Mouse (Mus musculus) intestine, embryonic 15.5 days (tissue): ENCODE measurements around the gene Kif19a. TPM values are rescaled to one million over a fixed set of nuclear protein-coding genes. Genes with fewer than 3 reads are reported as not detected.
A peak's percentile ranks its signal among the peaks of the same experiment; 100 is the strongest.

Experiments used
- ATAC-seq: fragments of 200-750 bp; cut with Nextera tagmentation; 2 replicates; pipeline ENCODE4 v1.8.0; 2017; ENCODE audit warnings: moderate TSS enrichment, moderate library complexity
- H3K27ac ChIP-seq: fragments of 300-500 bp; sonication (generic); 2 replicates; pipeline ENCODE4 v1.5.1; 2015; ENCODE audit warnings: mild to moderate bottlenecking, inconsistent platforms
- H3K27me3 ChIP-seq: fragments of 300-500 bp; sonication (generic); replicated peaks from 2 replicates; pipeline ENCODE4 v1.6.1; 2015; ENCODE audit warnings: inconsistent platforms
- H3K36me3 ChIP-seq: fragments of 300-500 bp; sonication (generic); 2 replicates; pipeline ENCODE4 v1.6.1; 2015; ENCODE audit warnings: inconsistent platforms
- H3K4me1 ChIP-seq: fragments of 300-500 bp; sonication (generic); replicated peaks from 2 replicates; pipeline ENCODE4 v1.6.1; 2015; ENCODE audit warnings: inconsistent platforms
- H3K4me2 ChIP-seq: fragments of 300-500 bp; sonication (generic); replicated peaks from 2 replicates; pipeline ENCODE4 v1.6.1; 2015; ENCODE audit warnings: mild to moderate bottlenecking, inconsistent platforms
- H3K4me3 ChIP-seq: fragments of 300-500 bp; sonication (generic); replicated peaks from 2 replicates; pipeline ENCODE4 v1.5.1; 2015; ENCODE audit warnings: inconsistent platforms
- H3K9ac ChIP-seq: fragments of 300-500 bp; sonication (generic); 2 replicates; pipeline ENCODE4 v1.6.1; 2015; ENCODE audit warnings: inconsistent platforms
- H3K9me3 ChIP-seq: fragments of 300-500 bp; sonication (generic); 2 replicates; pipeline ENCODE4 v1.6.1; 2016; ENCODE audit warnings: inconsistent platforms
- WGBS: fragments of 180-500 bp; shearing (Covaris S2); methylation state at CpG from one replicate; pipeline ENCODE4 v1.1.7; 2015; 5-methylcytosine and 5-hydroxymethylcytosine counted together
- polyA plus RNA-seq: library from polyadenylated mRNA; unstranded; fragments of >200 nt; fragmentation: Nextera tagmentation; extraction: Ambion mirVana; gene quantifications from 2 replicates; pipeline ENCODE4 v1.2.1, GENCODE M21; 2015

Kif19a gene
- polyA plus RNA-seq: 0.33 and 0.45 TPM in 2 replicates

- H3K4me1 ChIP-seq: peaks cover 7% of the 10 kb centered on the region; the same call in 1 of the 2 replicates
- peak; percentile 91 for ATAC-seq
- H3K27me3 ChIP-seq: peaks cover 12% of the 10 kb centered on the region; the same call in 1 of the 2 replicates
- peak within 1 kb of the TSS; percentile 46 for H3K9ac ChIP-seq
- no peak within 1 kb of the TSS for H3K27ac ChIP-seq
- no peaks in the 10 kb centered on the region for H3K9me3 ChIP-seq
- peak within 1 kb of the TSS; percentile 49 for H3K4me3 ChIP-seq
- H3K4me2 ChIP-seq: peak within 1 kb of the TSS; percentile 96
- WGBS: 3% methylated on average over 51 of the region's 51 CpGs
- H3K36me3 ChIP-seq: no peaks in the 10 kb centered on the region
Observed at GRCm38 (mm10) chr11:114764820-114765818, at the start of gene Kif19a. Gene Kif19a, plus strand, starts transcription at chr11:114765388.

GRCm38 (mm10) chr11:114715531-114715930, 49.7 kb upstream of the Kif19a start:
- Histone ChIP-seq H3K4me1 (no peaks in the 10 kb centered on the region), H3K27ac (no peak overlapping the region), H3K9ac (no peak overlapping the region), H3K4me2 (no peak overlapping the region), H3K4me3 (no peak overlapping the region), H3K36me3 (no peaks in the 10 kb centered on the region), H3K9me3 (no peaks in the 10 kb centered on the region), H3K27me3 (no peaks in the 10 kb centered on the region)
- ATAC-seq: no peak
- 76% methylated on average over 7 of the region's 7 CpGs for WGBS

- Histone ChIP-seq H3K27me3 (no peaks in the 10 kb centered on the region), H3K9ac (no peak overlapping the region), H3K27ac (no peak overlapping the region), H3K4me2 (no peak overlapping the region), H3K4me1 (peaks cover 7% of the 10 kb centered on the region; the same call in 1 of the 2 replicates), H3K4me3 (no peak overlapping the region), H3K9me3 (no peaks in the 10 kb centered on the region), H3K36me3 (no peaks in the 10 kb centered on the region)
- no peak for ATAC-seq
- 86% methylated on average over 10 of the region's 10 CpGs for WGBS
Observed at GRCm38 (mm10) chr11:114720535-114720934, 44.7 kb upstream of the Kif19a start.

GRCm38 (mm10) chr11:114722438-114722837, 42.8 kb upstream of the Kif19a start:
- H3K9ac ChIP-seq: no peak overlapping the region
- H3K27ac ChIP-seq: no peak overlapping the region
- H3K9me3 ChIP-seq: no peaks in the 10 kb centered on the region
- WGBS: 76% methylated on average over 8 of the region's 8 CpGs
- H3K4me2 ChIP-seq: no peak overlapping the region
- ATAC-seq: no peak
- peaks cover 12% of the 10 kb centered on the region for H3K4me1 ChIP-seq
- no peaks in the 10 kb centered on the region for H3K27me3 ChIP-seq
- H3K4me3 ChIP-seq: no peak overlapping the region
- no peaks in the 10 kb centered on the region for H3K36me3 ChIP-seq

GRCm38 (mm10) chr11:114723030-114723429, 42.2 kb upstream of the Kif19a start:
- 77% methylated on average over 13 of the region's 13 CpGs for WGBS

GRCm38 (mm10) chr11:114724787-114725590, 40.2 kb upstream of the Kif19a start:
- Histone ChIP-seq H3K4me2 (no peak overlapping the region), H3K36me3 (no peaks in the 10 kb centered on the region), H3K4me1 (peaks cover 16% of the 10 kb centered on the region), H3K9ac (no peak overlapping the region), H3K4me3 (no peak overlapping the region), H3K9me3 (no peaks in the 10 kb centered on the region), H3K27ac (no peak overlapping the region), H3K27me3 (no peaks in the 10 kb centered on the region)
- WGBS: 47% methylated on average over 11 of the region's 11 CpGs
- ATAC-seq: peak; percentile 30; the same call in 1 of the 2 replicates

More at GRCm38 (mm10) chr11:114723030-114723429, 42.2 kb upstream of the Kif19a start:
- H3K4me2 ChIP-seq: no peak overlapping the region
- no peaks in the 10 kb centered on the region for H3K27me3 ChIP-seq
- H3K4me3 ChIP-seq: no peak overlapping the region
- peaks cover 16% of the 10 kb centered on the region for H3K4me1 ChIP-seq
- H3K9me3 ChIP-seq: no peaks in the 10 kb centered on the region
- H3K36me3 ChIP-seq: no peaks in the 10 kb centered on the region
- no peak for ATAC-seq
- no peak overlapping the region for H3K27ac ChIP-seq
- H3K9ac ChIP-seq: no peak overlapping the region

- WGBS: 10% methylated on average over 34 of the region's 34 CpGs
- Histone ChIP-seq H3K27me3 (no peaks in the 10 kb centered on the region), H3K4me3 (peak within 1 kb of the TSS; percentile 26), H3K9me3 (no peaks in the 10 kb centered on the region), H3K9ac (no peak within 1 kb of the TSS), H3K27ac (no peak within 1 kb of the TSS), H3K36me3 (no peaks in the 10 kb centered on the region), H3K4me2 (peak within 1 kb of the TSS; percentile 70), H3K4me1 (peaks cover 16% of the 10 kb centered on the region)
- peak; percentile 80 for ATAC-seq
Observed at GRCm38 (mm10) chr11:114726965-114727825, 38.0 kb upstream of the Kif19a start, which contains the start of gene Dnaic2. Gene Dnaic2, plus strand, starts transcription at chr11:114727408.

GRCm38 (mm10) chr11:114727826-114728186, 37.4 kb upstream of the Kif19a start:
- Histone ChIP-seq H3K4me1 (peaks cover 16% of the 10 kb centered on the region), H3K9ac (no peak overlapping the region), H3K27ac (no peak overlapping the region), H3K4me2 (peak overlapping the region; percentile 70), H3K36me3 (no peaks in the 10 kb centered on the region), H3K27me3 (no peaks in the 10 kb centered on the region), H3K9me3 (no peaks in the 10 kb centered on the region), H3K4me3 (no peak overlapping the region)
- ATAC-seq: no peak
- 28% methylated on average over 5 of the region's 5 CpGs for WGBS

GRCm38 (mm10) chr11:114728333-114728732, 36.9 kb upstream of the Kif19a start:
- H3K4me1 ChIP-seq: peaks cover 16% of the 10 kb centered on the region
- no peaks in the 10 kb centered on the region for H3K27me3 ChIP-seq
- ATAC-seq: no peak
- WGBS: 59% methylated on average over 5 of the region's 5 CpGs
- H3K4me2 ChIP-seq: no peak overlapping the region
- H3K9ac ChIP-seq: no peak overlapping the region
- no peaks in the 10 kb centered on the region for H3K9me3 ChIP-seq
- H3K4me3 ChIP-seq: no peak overlapping the region
- no peaks in the 10 kb centered on the region for H3K36me3 ChIP-seq
- no peak overlapping the region for H3K27ac ChIP-seq

GRCm38 (mm10) chr11:114729832-114730363, 35.3 kb upstream of the Kif19a start:
- WGBS: 42% methylated on average over 6 of the region's 6 CpGs
- H3K27ac ChIP-seq: no peak overlapping the region
- no peak for ATAC-seq

GRCm38 (mm10) chr11:114731711-114732110, 33.5 kb upstream of the Kif19a start:
- peaks cover 10% of the 10 kb centered on the region for H3K4me1 ChIP-seq

More at GRCm38 (mm10) chr11:114729832-114730363, 35.3 kb upstream of the Kif19a start:
- Histone ChIP-seq H3K9me3 (no peaks in the 10 kb centered on the region), H3K27me3 (no peaks in the 10 kb centered on the region), H3K4me3 (no peak overlapping the region), H3K4me2 (no peak overlapping the region), H3K36me3 (no peaks in the 10 kb centered on the region), H3K9ac (no peak overlapping the region), H3K4me1 (peaks cover 14% of the 10 kb centered on the region)

More at GRCm38 (mm10) chr11:114731711-114732110, 33.5 kb upstream of the Kif19a start:
- Histone ChIP-seq H3K27me3 (no peaks in the 10 kb centered on the region), H3K36me3 (no peaks in the 10 kb centered on the region), H3K9ac (no peak overlapping the region), H3K27ac (no peak overlapping the region), H3K4me2 (no peak overlapping the region), H3K4me3 (no peak overlapping the region), H3K9me3 (no peaks in the 10 kb centered on the region)
- no peak for ATAC-seq
- 74% methylated on average over 4 of the region's 4 CpGs for WGBS
